Mouse (Mus musculus): Measurements from ENCODE around the gene Spns3. TPM values are rescaled to one million over a fixed set of nuclear protein-coding genes. Genes with fewer than 3 reads are reported as not detected.

Gene Spns3
- polyA plus RNA-seq, 1 experiment from 2014 or later, result not detected

GRCm38 (mm10) chr11:72526190-72526589 lies 24.1 kb downstream of the Spns3 start:
- H3K27ac ChIP-seq, result no peak overlapping the region
- H3K36me3 ChIP-seq (replicated peaks), result no peaks in the 10 kb centered on the region
- WGBS, result 84% methylated on average over 4 of the region's 4 CpGs
- H3K9me3 ChIP-seq, result no peaks in the 10 kb centered on the region
- no peak for ATAC-seq (ENCODE audit: low FRiP score)
- no peak overlapping the region for H3K9ac ChIP-seq
- no peaks in the 10 kb centered on the region for H3K27me3 ChIP-seq
- H3K4me1 ChIP-seq, result no peaks in the 10 kb centered on the region
- H3K4me3 ChIP-seq (replicated peaks), result no peak overlapping the region
- H3K4me2 ChIP-seq, result no peak overlapping the region

DNA sequence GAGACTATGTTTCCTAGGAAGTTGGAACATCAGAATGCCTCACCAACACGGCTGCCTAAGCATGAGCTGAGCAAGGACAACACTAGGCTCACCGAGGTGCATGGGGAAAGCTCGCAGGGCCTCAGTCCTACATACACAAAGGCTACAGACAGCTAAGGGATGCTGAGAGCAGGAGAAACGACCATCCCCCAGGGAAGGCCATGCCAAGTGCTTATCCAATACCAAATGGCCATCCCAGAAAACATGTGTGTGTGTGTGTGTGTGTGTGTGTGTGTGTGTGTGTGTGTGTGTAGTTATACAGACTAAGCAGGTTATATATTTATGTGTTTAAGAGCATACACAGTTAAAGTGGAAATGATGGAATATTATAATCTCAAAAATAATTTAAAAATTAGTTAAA lies 26.6 kb downstream of the Spns3 start:
- Histone ChIP-seq H3K4me1 (no peaks in the 10 kb centered on the region), H3K27ac (no peak overlapping the region), H3K4me3 (replicated peaks) (no peak overlapping the region), H3K36me3 (replicated peaks) (no peaks in the 10 kb centered on the region), H3K4me2 (no peak overlapping the region), H3K9ac (no peak overlapping the region), H3K9me3 (no peaks in the 10 kb centered on the region), H3K27me3 (no peaks in the 10 kb centered on the region)
- WGBS, result 71% methylated on average over 4 of the region's 4 CpGs
- no peak for ATAC-seq (ENCODE audit: low FRiP score)

DNA sequence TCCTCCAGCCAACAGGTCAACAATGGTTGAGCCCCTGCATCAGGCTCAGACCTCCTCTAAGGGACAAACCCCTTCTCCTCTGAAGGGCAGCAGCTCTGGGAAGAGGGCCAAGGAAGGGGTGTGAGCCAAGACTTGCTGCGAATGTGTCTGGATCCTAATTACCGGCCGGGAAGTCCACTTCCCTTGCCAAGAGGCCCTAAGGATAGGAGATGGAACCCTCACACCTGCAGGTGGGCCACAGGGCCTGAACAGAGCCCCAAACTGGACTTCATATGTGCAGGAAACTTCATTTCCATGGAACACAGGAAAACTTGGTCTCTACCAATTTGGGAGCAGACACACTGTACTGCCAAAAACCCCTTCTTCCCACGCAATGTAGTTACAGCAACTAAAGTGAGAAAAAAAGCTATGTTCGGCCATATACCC lies 27.7 kb downstream of the Spns3 start:
- Histone ChIP-seq H3K9me3 (no peaks in the 10 kb centered on the region), H3K27ac (no peak overlapping the region), H3K9ac (no peak overlapping the region), H3K27me3 (no peaks in the 10 kb centered on the region), H3K4me3 (replicated peaks) (no peak overlapping the region), H3K36me3 (replicated peaks) (no peaks in the 10 kb centered on the region), H3K4me2 (no peak overlapping the region), H3K4me1 (no peaks in the 10 kb centered on the region)
- 90% methylated on average over 5 of the region's 5 CpGs for WGBS
- ATAC-seq (ENCODE audit: low FRiP score), result no peak

- no peak overlapping the region for H3K4me3 ChIP-seq (replicated peaks)
- no peaks in the 10 kb centered on the region for H3K4me1 ChIP-seq
- H3K4me2 ChIP-seq, result no peak overlapping the region
- no peaks in the 10 kb centered on the region for H3K27me3 ChIP-seq
- H3K9ac ChIP-seq, result no peak overlapping the region
- no peak overlapping the region for H3K27ac ChIP-seq
- no peaks in the 10 kb centered on the region for H3K36me3 ChIP-seq (replicated peaks)
- 82% methylated on average over 5 of the region's 5 CpGs for WGBS
- no peak for ATAC-seq (ENCODE audit: low FRiP score)
- no peaks in the 10 kb centered on the region for H3K9me3 ChIP-seq
Measured at GRCm38 (mm10) chr11:72521598-72522541, 28.4 kb downstream of the Spns3 start.

- Histone ChIP-seq H3K4me2 (no peak overlapping the region), H3K27me3 (no peaks in the 10 kb centered on the region), H3K4me1 (no peaks in the 10 kb centered on the region), H3K27ac (no peak overlapping the region), H3K4me3 (replicated peaks) (no peak overlapping the region), H3K36me3 (replicated peaks) (no peaks in the 10 kb centered on the region), H3K9ac (no peak overlapping the region), H3K9me3 (no peaks in the 10 kb centered on the region)
- WGBS, result 66% methylated on average over 3 of the region's 3 CpGs
- ATAC-seq (ENCODE audit: low FRiP score), result no peak
Measured at GRCm38 (mm10) chr11:72519895-72520294, 30.4 kb downstream of the Spns3 start.

DNA sequence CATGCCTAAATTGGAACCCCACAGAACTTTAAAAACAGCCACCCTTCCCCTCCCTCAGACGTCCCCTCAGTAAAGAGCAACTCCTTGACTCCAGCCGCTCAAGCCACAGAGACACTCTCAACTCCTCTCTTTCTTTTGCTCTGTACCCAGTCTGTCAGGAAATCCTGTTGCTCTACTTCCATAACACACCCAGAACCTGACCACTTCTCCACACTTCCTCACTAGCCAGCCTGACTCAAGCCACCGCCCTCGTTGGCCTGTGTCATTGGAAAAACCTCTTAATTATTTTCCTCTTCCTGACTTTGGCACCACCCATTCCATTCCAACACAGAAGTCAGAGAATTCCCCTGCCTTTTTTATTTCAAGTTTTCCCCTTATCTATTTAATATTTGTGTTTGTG lies 31.1 kb downstream of the Spns3 start:
- Histone ChIP-seq H3K4me2 (no peak overlapping the region), H3K27me3 (no peaks in the 10 kb centered on the region), H3K9me3 (no peaks in the 10 kb centered on the region), H3K27ac (no peak overlapping the region), H3K4me1 (no peaks in the 10 kb centered on the region), H3K4me3 (replicated peaks) (no peak overlapping the region), H3K9ac (no peak overlapping the region), H3K36me3 (replicated peaks) (no peaks in the 10 kb centered on the region)
- ATAC-seq (ENCODE audit: low FRiP score), result no peak
- WGBS, result 77% methylated on average over 4 of the region's 4 CpGs

DNA sequence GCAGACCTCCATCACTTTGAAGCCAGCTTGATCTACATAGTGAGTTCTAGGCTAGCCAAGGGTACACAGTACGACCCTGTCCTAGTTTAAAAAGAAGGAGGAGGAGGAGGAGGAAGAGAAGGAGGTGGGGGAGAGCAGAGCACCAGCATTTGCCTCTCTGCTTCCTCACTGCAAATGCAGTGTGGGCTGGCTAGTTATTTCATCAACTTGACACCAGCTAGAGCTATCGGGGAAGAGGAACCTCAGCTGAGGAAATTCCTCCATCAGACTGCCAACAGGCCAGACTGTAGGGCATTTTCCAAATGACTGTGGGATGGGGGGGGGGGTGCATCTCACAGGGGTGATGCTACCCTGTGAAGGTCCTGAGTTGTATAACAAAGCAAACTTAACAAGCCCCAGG lies 31.9 kb downstream of the Spns3 start:
- Histone ChIP-seq H3K9ac (no peak overlapping the region), H3K4me3 (replicated peaks) (no peak overlapping the region), H3K36me3 (replicated peaks) (no peaks in the 10 kb centered on the region), H3K4me1 (no peaks in the 10 kb centered on the region), H3K4me2 (no peak overlapping the region), H3K9me3 (no peaks in the 10 kb centered on the region), H3K27me3 (no peaks in the 10 kb centered on the region), H3K27ac (no peak overlapping the region)
- WGBS, result 65% methylated on average over 2 of the region's 2 CpGs
- no peak for ATAC-seq (ENCODE audit: low FRiP score)

DNA sequence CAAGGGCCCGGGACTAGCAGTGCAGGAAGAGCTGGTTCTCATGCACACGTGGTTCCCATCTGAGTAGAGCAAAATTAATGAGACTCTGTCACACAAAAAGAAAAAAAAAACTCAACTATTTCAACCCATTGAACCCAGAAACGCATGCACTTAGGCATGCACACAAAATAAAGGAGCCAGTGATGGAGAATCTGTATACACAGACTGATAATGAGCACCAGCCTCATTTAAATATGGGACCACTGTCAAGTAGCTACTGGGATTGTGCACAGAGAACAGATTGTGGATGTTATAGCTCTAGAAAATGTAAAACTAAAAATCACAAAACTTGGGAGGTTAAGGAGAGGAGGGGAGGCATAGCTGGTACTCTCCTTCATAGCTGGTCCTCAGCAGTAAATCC lies 35.3 kb downstream of the Spns3 start:
- H3K4me1 ChIP-seq, result no peaks in the 10 kb centered on the region
- no peak overlapping the region for H3K27ac ChIP-seq
- no peak overlapping the region for H3K9ac ChIP-seq
- no peaks in the 10 kb centered on the region for H3K9me3 ChIP-seq
- no peaks in the 10 kb centered on the region for H3K27me3 ChIP-seq
- no peak overlapping the region for H3K4me2 ChIP-seq
- ATAC-seq (ENCODE audit: low FRiP score), result no peak
- no peak overlapping the region for H3K4me3 ChIP-seq (replicated peaks)
- 40% methylated on average over 3 of the region's 3 CpGs for WGBS
- no peaks in the 10 kb centered on the region for H3K36me3 ChIP-seq (replicated peaks)

DNA sequence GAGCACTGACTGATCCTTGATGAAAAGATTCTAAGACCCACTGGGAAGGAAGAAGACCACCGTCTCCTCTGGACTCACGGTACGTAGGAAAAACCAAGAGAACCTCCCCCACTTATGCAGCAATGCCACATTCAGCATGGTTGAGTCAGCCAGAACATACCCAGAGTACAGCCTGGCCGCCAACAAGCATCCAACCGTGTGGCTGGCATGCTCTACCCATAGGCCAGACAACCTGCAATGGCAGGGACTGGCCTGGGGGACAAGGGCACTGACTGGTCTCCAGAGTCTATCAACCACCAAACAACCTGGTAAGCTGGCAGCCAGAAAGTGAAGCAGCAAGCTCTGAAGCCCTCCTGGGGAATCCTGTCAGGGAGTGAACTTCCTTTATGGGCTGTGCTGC lies 41.7 kb downstream of the Spns3 start:
- ATAC-seq (ENCODE audit: low FRiP score), result no peak
- H3K36me3 ChIP-seq (replicated peaks), result no peaks in the 10 kb centered on the region
- H3K4me1 ChIP-seq, result no peaks in the 10 kb centered on the region
- no peak overlapping the region for H3K9ac ChIP-seq
- WGBS, result 85% methylated on average over 5 of the region's 5 CpGs
- no peak overlapping the region for H3K4me2 ChIP-seq
- no peaks in the 10 kb centered on the region; the same call in 1 of the 2 replicates for H3K27me3 ChIP-seq
- H3K4me3 ChIP-seq (replicated peaks), result no peak overlapping the region
- no peak overlapping the region for H3K27ac ChIP-seq
- no peaks in the 10 kb centered on the region for H3K9me3 ChIP-seq

GRCm38 (mm10) chr11:72507651-72508050 lies 42.7 kb downstream of the Spns3 start:
- Histone ChIP-seq H3K36me3 (replicated peaks) (no peaks in the 10 kb centered on the region), H3K27me3 (no peaks in the 10 kb centered on the region; the same call in 1 of the 2 replicates), H3K4me2 (no peak overlapping the region), H3K27ac (no peak overlapping the region), H3K9ac (no peak overlapping the region), H3K4me1 (peaks cover 8% of the 10 kb centered on the region; the same call in 1 of the 2 replicates), H3K9me3 (no peaks in the 10 kb centered on the region), H3K4me3 (replicated peaks) (no peak overlapping the region)
- no peak for ATAC-seq (ENCODE audit: low FRiP score)

- WGBS, result 78% methylated on average over 10 of the region's 10 CpGs
Measured at GRCm38 (mm10) chr11:72504016-72504797, 46.1 kb downstream of the Spns3 start.

GRCm38 (mm10) chr11:72503501-72503921 lies 46.8 kb downstream of the Spns3 start:
- Histone ChIP-seq H3K9ac (no peak overlapping the region), H3K4me1 (peaks cover 16% of the 10 kb centered on the region), H3K27ac (no peak overlapping the region), H3K27me3 (no peaks in the 10 kb centered on the region; the same call in 1 of the 2 replicates), H3K36me3 (replicated peaks) (no peaks in the 10 kb centered on the region), H3K4me2 (no peak overlapping the region), H3K9me3 (no peaks in the 10 kb centered on the region), H3K4me3 (replicated peaks) (no peak overlapping the region)
- 28% methylated on average over 5 of the region's 5 CpGs for WGBS
- ATAC-seq (ENCODE audit: low FRiP score), result no peak

More at GRCm38 (mm10) chr11:72504016-72504797, 46.1 kb downstream of the Spns3 start:
- H3K4me3 ChIP-seq (replicated peaks), result no peak overlapping the region
- ATAC-seq (ENCODE audit: low FRiP score), result no peak
- no peak overlapping the region for H3K27ac ChIP-seq
- peaks cover 16% of the 10 kb centered on the region for H3K4me1 ChIP-seq
- no peaks in the 10 kb centered on the region for H3K36me3 ChIP-seq (replicated peaks)
- H3K27me3 ChIP-seq, result no peaks in the 10 kb centered on the region; the same call in 1 of the 2 replicates
- no peaks in the 10 kb centered on the region for H3K9me3 ChIP-seq
- no peak overlapping the region for H3K9ac ChIP-seq
- no peak overlapping the region for H3K4me2 ChIP-seq
